Mouse (Mus musculus): Measurements from ENCODE around the gene Lsr.
A peak's percentile ranks its signal among the peaks of the same experiment; 100 is the strongest.
"Not testable (repeated sequence)": the region's sequence is repeated elsewhere in the genome, so short reads cannot be mapped to it uniquely, and the experiment has no call there.

The Lsr gene

GRCm38 (mm10) chr7:30962862-30963261, 10.4 kb downstream of the Lsr start:
- no peak for DNase-seq (ENCODE audit: low read depth, low spot score)

GRCm38 (mm10) chr7:30959786-30960349, 13.4 kb downstream of the Lsr start:
- DNase-seq (ENCODE audit: low read depth, low spot score): no peak

GRCm38 (mm10) chr7:30958866-30959487, 14.3 kb downstream of the Lsr start:
- DNase-seq (ENCODE audit: low read depth, low spot score): no peak

- no peak for DNase-seq (ENCODE audit: low read depth, low spot score)
These were observed 15.0 kb downstream of the Lsr start for GRCm38 (mm10) chr7:30958109-30958865.

GRCm38 (mm10) chr7:30957367-30957783, 15.9 kb downstream of the Lsr start:
- DNase-seq (ENCODE audit: low read depth, low spot score): peak; percentile 95

GRCm38 (mm10) chr7:30956756-30957366, 16.4 kb downstream of the Lsr start, which contains the start of gene Usf2:
Gene Usf2, minus strand, starts transcription at chr7:30956803.
- DNase-seq (ENCODE audit: low read depth, low spot score): peak; percentile 89

GRCm38 (mm10) chr7:30956357-30956751, 16.9 kb downstream of the Lsr start:
- DNase-seq (ENCODE audit: low read depth, low spot score): no peak

GRCm38 (mm10) chr7:30955584-30956356, 17.5 kb downstream of the Lsr start:
- DNase-seq (ENCODE audit: low read depth, low spot score): peak; percentile 84

GRCm38 (mm10) chr7:30954971-30955520, 18.2 kb downstream of the Lsr start:
- DNase-seq (ENCODE audit: low read depth, low spot score): no peak

GRCm38 (mm10) chr7:30954036-30954435, 19.2 kb downstream of the Lsr start:
- no peak for DNase-seq (ENCODE audit: low read depth, low spot score)

- DNase-seq (ENCODE audit: low read depth, low spot score): no peak
These were observed 19.8 kb downstream of the Lsr start for GRCm38 (mm10) chr7:30953459-30953858.

- no peak for DNase-seq (ENCODE audit: low read depth, low spot score)
These were observed 20.6 kb downstream of the Lsr start for GRCm38 (mm10) chr7:30952441-30953265.

- DNase-seq (ENCODE audit: low read depth, low spot score): not testable (repeated sequence)
These were observed 23.4 kb downstream of the Lsr start for GRCm38 (mm10) chr7:30949902-30950301.

GRCm38 (mm10) chr7:30945876-30946275, 27.4 kb downstream of the Lsr start:
- DNase-seq (ENCODE audit: low read depth, low spot score): no peak

GRCm38 (mm10) chr7:30945466-30945865, 27.8 kb downstream of the Lsr start:
- DNase-seq (ENCODE audit: low read depth, low spot score): not testable (repeated sequence)

- not testable (repeated sequence) for DNase-seq (ENCODE audit: low read depth, low spot score)
These were observed 28.6 kb downstream of the Lsr start for GRCm38 (mm10) chr7:30944706-30945105.

GRCm38 (mm10) chr7:30943909-30944635, 29.2 kb downstream of the Lsr start, which contains the start of gene Hamp:
Gene Hamp, minus strand, starts transcription at chr7:30944032.
- DNase-seq (ENCODE audit: low read depth, low spot score): no peak

- not testable (repeated sequence) for DNase-seq (ENCODE audit: low read depth, low spot score)
These were observed 30.9 kb downstream of the Lsr start for GRCm38 (mm10) chr7:30942365-30942764.

GRCm38 (mm10) chr7:30940070-30940469, 33.2 kb downstream of the Lsr start:
- not testable (repeated sequence) for DNase-seq (ENCODE audit: low read depth, low spot score)
